Mouse (Mus musculus): ENCODE results near the gene Pole3.

GRCm38 (mm10) chr4:62516079-62516478, 8.8 kb downstream of the Pole3 start:
- peak; percentile 34; the same call in 1 of the 2 replicates for TF ChIP-seq CTCF (IDR thresholded peaks at IDR 0.05; ENCODE audit: low read depth)
- no peak for TF ChIP-seq EP300 (optimal IDR thresholded peaks at IDR 0.05)

All from stomach, postnatal 0 days (tissue).